8 mouse cellular contexts compared by ENCODE assay signal in genomic region chr2:45112891-45113683, GRCm38 (mm10). TPM values are rescaled to one million over a fixed set of nuclear protein-coding genes. Genes with fewer than 3 reads are reported as not detected.
DNase-seq lines count a peak whose midpoint lies in the region; ATAC-seq lines count a peak whose summit lies in the region.

No protein-coding gene starts in this region.

- peak overlapping the region; percentile 88 for H3K4me2 ChIP-seq in liver, embryonic 15.5 days

- ATAC-seq in common myeloid progenitor, adult 5-6 weeks (replicated peaks; ENCODE audit: low read depth, poor library complexity, severe bottlenecking) = peak; percentile 36
- peak; percentile 30 for ATAC-seq in granulocyte monocyte progenitor cell, adult 5-6 weeks (replicated peaks; ENCODE audit: poor library complexity, severe bottlenecking)
- no peak for ATAC-seq in liver, embryonic 15.5 days (ENCODE audit: insufficient read depth)

- H3K9me3 ChIP-seq in liver, embryonic 15.5 days (replicated peaks) = no peaks in the 10 kb centered on the region

- peaks cover 50% of the 10 kb centered on the region for H3K4me1 ChIP-seq in liver, embryonic 15.5 days (replicated peaks)

- peak; percentile 96 for DNase-seq in heart, adult 11 months
- DNase-seq in heart, adult 8-10 months (ENCODE audit: low spot score) = no peak
- peak; percentile 57 for DNase-seq in kidney, adult 11 months
- peak; percentile 27 for DNase-seq in naive thymus-derived CD4-positive, alpha-beta T cell, adult 2 months (ENCODE audit: low read depth)
- peak; percentile 28 for DNase-seq in thymus, postnatal 25 days

- 3% methylated on average over 23 of the region's 25 CpGs for WGBS in liver, embryonic 15.5 days (ENCODE audit: insufficient replicate concordance)

- no peaks in the 10 kb centered on the region for H3K36me3 ChIP-seq in liver, embryonic 15.5 days (replicated peaks)

- H3K4me3 ChIP-seq in liver, embryonic 15.5 days (replicated peaks) = peak overlapping the region; percentile 92

- H3K27me3 ChIP-seq in liver, embryonic 15.5 days = peaks cover 21% of the 10 kb centered on the region

- peak overlapping the region; percentile 91 for H3K27ac ChIP-seq in liver, embryonic 15.5 days (replicated peaks)

- peak overlapping the region; percentile 98 for H3K9ac ChIP-seq in liver, embryonic 15.5 days

RNA-seq across cellular contexts. Expression of gene Zeb2, which starts 4.1 kb away (rescaled TPM):
- 10 to 100 TPM; 41.1 to 54.9 (median 50.8) TPM for total RNA-seq in heart, adult 8-10 months (2022)
- 196 and 205 TPM in 2 replicates for total RNA-seq in common myeloid progenitor, adult 5-6 weeks (2017)
- 286 and 309 TPM in 2 replicates for total RNA-seq in granulocyte monocyte progenitor cell, adult 5-6 weeks (2014; fragmentation: Nextera tagmentation)
- total RNA-seq in granulocyte monocyte progenitor cell, adult 5-6 weeks (2017) = 167 and 168 TPM in 2 replicates
- 11.2 and 12.1 TPM in 2 replicates for polyA plus RNA-seq in liver, embryonic 15.5 days (2015; fragmentation: Nextera tagmentation; extraction: Ambion mirVana)
